Mouse (Mus musculus) hindbrain, embryonic 13.5 days (tissue): Measurements from ENCODE around the gene Heyl. TPM values are rescaled to one million over a fixed set of nuclear protein-coding genes. Genes with fewer than 3 reads are reported as not detected.

ENCODE experiments used
- ATAC-seq: fragments of 200-750 bp; cut with Nextera tagmentation; 2 replicates; pipeline ENCODE4 v1.8.0; 2017; ENCODE audit warnings: moderate TSS enrichment; ENCODE audit not compliant: low FRiP score
- H3K27ac ChIP-seq: fragments of 300-500 bp; sonication (generic); 2 replicates; pipeline ENCODE4 v1.5.1; 2015; ENCODE audit warnings: inconsistent platforms, mild to moderate bottlenecking, moderate library complexity
- H3K27me3 ChIP-seq: fragments of 300-500 bp; sonication (generic); 2 replicates; pipeline ENCODE4 v1.6.1; 2015; ENCODE audit warnings: mild to moderate bottlenecking, inconsistent platforms
- H3K36me3 ChIP-seq: fragments of 300-500 bp; sonication (generic); 2 replicates; pipeline ENCODE4 v1.6.1; 2015; ENCODE audit warnings: mild to moderate bottlenecking, inconsistent platforms
- H3K4me1 ChIP-seq: fragments of 300-500 bp; sonication (generic); replicated peaks from 2 replicates; pipeline ENCODE4 v1.6.1; 2015; ENCODE audit warnings: inconsistent platforms
- H3K4me2 ChIP-seq: fragments of 300-500 bp; sonication (generic); 2 replicates; pipeline ENCODE4 v1.6.1; 2015; ENCODE audit warnings: inconsistent platforms, mild to moderate bottlenecking, moderate library complexity
- H3K4me3 ChIP-seq: fragments of 300-500 bp; sonication (generic); 2 replicates; pipeline ENCODE4 v1.5.1; 2015; ENCODE audit warnings: mild to moderate bottlenecking, inconsistent platforms
- H3K9ac ChIP-seq: fragments of 300-500 bp; sonication (generic); 2 replicates; pipeline ENCODE4 v1.6.1; 2015; ENCODE audit warnings: mild to moderate bottlenecking, inconsistent platforms
- H3K9me3 ChIP-seq: fragments of 300-500 bp; sonication (generic); 2 replicates; pipeline ENCODE4 v1.6.1; 2016; ENCODE audit warnings: inconsistent platforms
- WGBS: fragments of 180-500 bp; shearing (Covaris S2); methylation state at CpG from one replicate; pipeline ENCODE4 v1.1.7; 2015; 5-methylcytosine and 5-hydroxymethylcytosine counted together
- polyA plus RNA-seq: library from polyadenylated mRNA; unstranded; fragments of >200 nt; fragmentation: Nextera tagmentation; extraction: Ambion mirVana; gene quantifications from 2 replicates; pipeline ENCODE4 v1.2.1, GENCODE M21; 2015

Gene Heyl
- polyA plus RNA-seq, 1 experiment from 2014 or later, result 8.0 TPM

DNA sequence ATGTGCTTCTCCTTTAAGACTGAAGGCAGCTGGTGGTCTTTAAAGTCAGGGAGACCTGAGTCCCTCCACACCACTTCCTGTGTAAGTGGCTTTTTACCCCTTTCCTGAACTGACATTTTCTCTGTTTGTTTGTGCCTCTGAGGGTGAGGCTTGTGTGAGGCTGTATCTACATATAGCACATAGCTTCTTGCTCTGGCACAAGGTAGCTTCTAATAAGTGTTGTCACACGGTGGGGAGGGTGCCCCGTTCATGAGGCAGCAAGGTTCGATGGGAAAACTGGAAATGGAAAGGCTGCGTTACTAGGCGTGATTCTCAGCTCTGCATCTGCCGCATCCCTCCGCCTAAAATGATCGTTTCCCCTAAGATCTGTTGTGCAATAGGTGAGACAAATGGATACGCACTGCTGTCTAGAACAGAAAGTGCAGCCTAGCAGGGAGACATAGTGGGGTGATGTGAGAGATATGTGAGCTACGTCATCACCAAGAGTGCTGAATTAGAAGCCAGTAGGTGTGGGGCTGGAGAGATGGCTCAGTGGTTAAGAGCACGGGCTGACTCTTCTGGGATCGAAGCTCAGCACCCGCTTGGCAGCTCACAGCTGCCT lies 3.2 kb downstream of the Heyl start:
- H3K4me3 ChIP-seq, result no peak overlapping the region
- H3K36me3 ChIP-seq, result no peaks in the 10 kb centered on the region
- H3K27me3 ChIP-seq, result peaks cover 80% of the 10 kb centered on the region
- ATAC-seq, result no peak
- 85% methylated on average over 13 of the region's 13 CpGs for whole genome bisulfite sequencing
- no peaks in the 10 kb centered on the region for H3K9me3 ChIP-seq
- H3K9ac ChIP-seq, result no peak overlapping the region
- no peak overlapping the region for H3K27ac ChIP-seq
- peaks cover 23% of the 10 kb centered on the region for H3K4me1 ChIP-seq
- H3K4me2 ChIP-seq, result no peak overlapping the region

DNA sequence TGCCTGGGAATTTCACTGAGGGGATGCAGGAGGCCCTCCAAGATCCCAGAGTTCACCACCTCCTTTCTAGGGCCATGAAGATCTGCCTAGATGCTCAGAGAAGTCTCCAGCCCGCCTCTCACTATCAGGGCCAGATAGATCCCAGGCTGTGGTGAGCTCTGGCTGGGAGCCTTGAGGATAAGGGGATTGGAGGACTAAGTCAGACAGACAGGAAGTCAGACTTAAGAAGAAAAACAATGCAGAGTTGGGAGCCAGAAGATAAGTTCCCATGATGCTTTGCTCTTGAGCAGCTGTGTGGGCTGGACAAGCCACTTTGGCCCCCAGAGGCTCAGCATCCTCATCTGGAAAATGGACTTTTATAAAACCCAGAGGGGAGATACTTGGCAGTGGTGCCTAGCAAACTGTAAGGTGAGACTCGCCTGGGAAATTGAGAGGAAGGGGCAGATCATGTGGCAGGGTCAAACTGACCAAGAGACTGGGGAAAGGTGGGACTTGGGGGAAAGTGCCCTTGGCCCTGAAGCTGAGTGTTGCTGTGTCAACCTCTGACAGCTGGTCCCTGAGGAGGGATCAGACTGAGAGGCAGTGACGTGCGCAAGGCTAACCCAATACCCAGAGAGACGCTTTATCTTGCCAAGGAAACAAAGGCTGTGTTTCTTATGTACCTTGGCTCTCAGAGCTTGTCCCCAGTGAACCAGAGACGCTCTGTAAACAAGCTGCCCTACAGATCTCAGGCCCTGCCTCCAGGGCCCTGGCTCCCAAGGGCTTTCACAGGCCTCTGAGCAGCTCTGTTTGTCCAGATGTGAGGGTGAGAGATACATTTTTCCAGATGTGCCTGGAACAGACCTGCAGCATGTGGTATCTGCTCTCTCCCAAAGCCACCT lies 4.3 kb downstream of the Heyl start:
- WGBS, result 60% methylated on average over 6 of the region's 6 CpGs
- peaks cover 69% of the 10 kb centered on the region for H3K27me3 ChIP-seq
- H3K36me3 ChIP-seq, result no peaks in the 10 kb centered on the region
- H3K4me1 ChIP-seq, result peaks cover 23% of the 10 kb centered on the region
- no peak overlapping the region for H3K4me3 ChIP-seq
- no peak overlapping the region for H3K4me2 ChIP-seq
- H3K27ac ChIP-seq, result no peak overlapping the region
- ATAC-seq, result no peak
- H3K9me3 ChIP-seq, result no peaks in the 10 kb centered on the region
- H3K9ac ChIP-seq, result no peak overlapping the region

DNA sequence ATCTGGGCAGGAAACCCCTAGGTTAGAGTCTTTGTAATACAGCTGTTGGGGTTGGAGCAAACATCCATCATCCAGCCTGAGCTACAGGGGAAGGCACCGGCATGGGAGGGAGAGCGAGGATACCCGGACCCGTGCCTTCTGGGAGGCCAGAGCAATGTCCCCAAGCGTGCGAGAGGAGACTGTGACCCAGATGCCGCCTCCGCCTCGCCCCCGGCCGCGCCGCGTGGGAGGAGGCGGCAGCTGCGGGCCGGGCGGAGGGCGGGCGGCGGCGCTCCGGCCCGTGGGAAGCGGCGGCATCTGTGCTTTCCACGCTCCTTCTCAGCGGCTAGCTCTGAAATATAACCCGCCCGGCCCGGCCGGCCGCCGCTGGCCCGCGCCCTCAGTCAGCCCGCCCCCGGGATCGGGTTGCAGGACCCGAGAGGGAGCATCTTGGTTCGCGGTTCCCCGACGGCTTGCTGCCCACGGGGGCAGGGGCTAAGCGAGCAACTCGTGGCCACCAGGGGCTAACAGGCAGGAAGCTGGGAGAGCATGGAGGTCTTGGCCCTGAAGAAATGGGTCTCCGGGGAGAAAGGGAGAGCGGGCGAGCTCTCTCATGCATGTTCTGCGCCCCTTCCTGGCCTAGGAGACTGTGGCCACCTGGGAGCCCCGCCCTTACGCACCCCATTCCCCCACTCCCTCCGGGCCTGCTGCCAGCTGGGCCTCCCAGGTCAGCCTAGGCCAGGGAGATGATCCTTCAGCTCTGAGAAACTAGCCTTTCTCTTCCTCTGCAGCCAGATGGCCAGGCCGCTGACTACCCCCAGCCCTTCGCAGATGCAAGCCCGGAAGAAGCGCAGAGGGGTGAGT lies 6.2 kb downstream of the Heyl start:
- Histone ChIP-seq H3K9ac (peak overlapping the region; percentile 61), H3K27ac (0 out of 2 replicates have a peak overlapping the region, but pooled peaks have one; percentile 19), H3K4me1 (peaks cover 16% of the 10 kb centered on the region), H3K9me3 (no peaks in the 10 kb centered on the region), H3K4me2 (peak overlapping the region; percentile 59), H3K36me3 (no peaks in the 10 kb centered on the region), H3K4me3 (peak overlapping the region; percentile 38), H3K27me3 (peaks cover 50% of the 10 kb centered on the region)
- 5% methylated on average over 56 of the region's 58 CpGs for WGBS
- ATAC-seq, result peak; percentile 70

DNA sequence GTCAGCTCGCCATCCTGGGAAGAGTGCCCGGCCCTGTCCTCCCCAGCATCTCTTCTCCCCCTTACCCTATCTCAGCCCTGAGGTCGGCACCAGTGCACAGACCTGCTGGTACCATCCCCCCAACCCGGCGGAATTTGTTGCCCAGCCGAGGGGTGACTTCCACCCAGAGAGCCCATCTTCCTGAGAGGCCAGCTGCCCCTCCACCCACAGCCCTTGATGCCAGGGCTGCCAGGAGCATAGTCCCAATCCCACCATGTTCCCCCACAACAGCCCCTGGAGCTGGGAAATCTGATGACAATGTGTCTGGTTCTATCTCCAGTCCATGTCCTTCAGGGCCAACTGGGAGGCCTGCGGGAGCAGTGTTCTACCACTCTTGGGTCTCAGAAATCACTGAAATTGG lies 12.9 kb downstream of the Heyl start:
- no peak overlapping the region for H3K4me2 ChIP-seq

DNA sequence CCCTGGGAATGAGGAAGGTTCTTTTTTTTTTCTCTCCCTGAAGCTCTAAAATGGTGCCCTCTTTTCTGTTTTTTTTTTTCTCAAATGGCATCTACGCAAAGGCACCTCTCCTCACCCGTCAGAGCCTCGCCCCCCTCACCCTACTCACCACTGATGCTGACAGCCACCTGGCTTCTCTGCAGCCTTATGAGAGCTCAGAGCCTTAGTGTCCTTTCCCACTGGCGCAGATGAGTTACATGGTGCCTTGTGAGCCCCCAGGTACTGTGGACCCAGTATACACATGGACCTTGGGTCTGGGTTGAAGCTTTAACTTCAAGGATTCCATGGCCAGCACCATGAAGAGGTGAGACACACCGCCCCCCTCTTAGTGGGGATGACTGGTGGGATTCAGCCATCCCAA lies 13.3 kb downstream of the Heyl start:
- ATAC-seq, result no peak
- Histone ChIP-seq H3K4me2 (no peak overlapping the region), H3K9ac (no peak overlapping the region), H3K27ac (no peak overlapping the region), H3K36me3 (no peaks in the 10 kb centered on the region), H3K4me3 (no peak overlapping the region), H3K4me1 (no peaks in the 10 kb centered on the region; the same call in 1 of the 2 replicates), H3K27me3 (no peaks in the 10 kb centered on the region), H3K9me3 (no peaks in the 10 kb centered on the region)
- WGBS, result 93% methylated on average over 5 of the region's 5 CpGs

More for the DNA sequence above, 12.9 kb downstream of the Heyl start:
- H3K27me3 ChIP-seq, result peaks cover 2% of the 10 kb centered on the region; the same call in 1 of the 2 replicates
- no peak overlapping the region for H3K4me3 ChIP-seq
- H3K36me3 ChIP-seq, result no peaks in the 10 kb centered on the region
- no peaks in the 10 kb centered on the region; the same call in 1 of the 2 replicates for H3K4me1 ChIP-seq
- WGBS, result 85% methylated on average over 7 of the region's 7 CpGs
- no peaks in the 10 kb centered on the region for H3K9me3 ChIP-seq
- no peak for ATAC-seq
- H3K9ac ChIP-seq, result no peak overlapping the region
- no peak overlapping the region for H3K27ac ChIP-seq

DNA sequence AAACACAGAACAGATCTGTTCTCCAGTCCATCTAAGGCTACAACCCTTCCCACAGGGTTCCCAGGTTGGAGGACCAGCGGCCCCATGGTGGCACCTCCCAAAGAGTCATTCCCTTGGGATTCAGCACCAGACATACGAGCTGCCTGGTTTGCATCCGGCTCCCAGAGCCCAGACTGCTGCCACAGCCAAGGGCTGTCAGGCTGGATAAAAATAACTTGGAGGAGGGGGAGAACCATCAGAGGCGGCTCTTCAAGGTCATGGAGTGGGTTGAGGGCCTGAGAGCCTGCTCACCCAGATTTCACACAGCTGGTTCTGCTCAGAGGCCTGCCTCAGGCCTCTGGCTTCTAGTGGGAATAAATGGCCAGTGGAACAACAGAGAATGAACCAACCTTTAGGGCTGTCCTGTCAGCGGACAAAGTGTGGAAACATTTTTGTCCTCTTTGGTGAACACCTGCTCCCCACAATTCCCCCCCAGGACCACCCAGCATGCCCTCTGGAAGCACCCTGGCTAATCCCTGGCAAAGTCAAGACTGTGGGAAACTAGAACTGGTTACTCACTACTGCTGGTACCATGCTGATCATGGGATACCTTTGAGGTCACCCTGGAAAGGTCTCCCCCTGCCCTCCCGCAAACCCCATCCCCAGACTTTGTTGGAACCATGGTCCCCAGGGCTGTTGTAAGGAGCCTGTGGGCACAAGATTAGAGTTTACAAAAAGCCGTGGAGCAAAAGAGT lies 14.0 kb downstream of the Heyl start:
- H3K27me3 ChIP-seq, result no peaks in the 10 kb centered on the region
- H3K27ac ChIP-seq, result no peak overlapping the region
- H3K9ac ChIP-seq, result no peak overlapping the region
- H3K4me1 ChIP-seq, result peaks cover 5% of the 10 kb centered on the region
- no peak overlapping the region for H3K4me3 ChIP-seq
- no peaks in the 10 kb centered on the region for H3K9me3 ChIP-seq
- 67% methylated on average over 7 of the region's 7 CpGs for WGBS
- no peaks in the 10 kb centered on the region for H3K36me3 ChIP-seq
- ATAC-seq, result no peak
- H3K4me2 ChIP-seq, result no peak overlapping the region

DNA sequence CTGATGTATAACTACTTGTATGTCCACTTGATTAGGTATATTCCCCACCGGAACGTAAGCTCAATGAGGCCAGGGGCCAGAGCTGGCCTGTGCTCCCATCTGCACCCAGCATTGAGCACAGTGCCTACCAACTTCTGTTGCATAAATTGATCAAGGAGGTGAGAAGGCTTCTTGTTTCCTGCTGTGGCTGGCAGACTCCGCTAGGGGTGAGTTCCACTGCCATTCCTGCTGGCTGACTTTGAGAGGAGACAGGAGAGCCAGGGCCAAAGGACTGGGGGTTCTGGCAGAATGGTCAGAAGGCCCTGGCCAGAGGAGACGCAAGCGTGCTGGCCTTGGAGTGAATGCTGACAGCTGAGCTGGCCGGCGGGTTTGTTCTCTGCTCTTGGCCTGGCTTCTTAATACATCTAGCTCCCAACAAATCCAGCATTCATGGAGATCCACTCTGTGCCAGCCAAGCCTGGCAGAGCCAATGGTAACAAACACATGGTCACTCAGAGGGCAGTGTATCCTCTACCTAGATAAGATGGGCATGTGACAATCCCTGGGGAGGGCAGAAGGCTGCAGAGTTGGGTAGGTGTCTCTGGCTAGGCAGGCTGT lies 15.7 kb downstream of the Heyl start:
- Histone ChIP-seq H3K4me1 (peaks cover 11% of the 10 kb centered on the region), H3K36me3 (no peaks in the 10 kb centered on the region), H3K4me3 (no peak overlapping the region), H3K4me2 (no peak overlapping the region), H3K9ac (no peak overlapping the region), H3K27me3 (no peaks in the 10 kb centered on the region), H3K27ac (no peak overlapping the region), H3K9me3 (no peaks in the 10 kb centered on the region)
- ATAC-seq, result no peak
- WGBS, result 76% methylated on average over 7 of the region's 7 CpGs

DNA sequence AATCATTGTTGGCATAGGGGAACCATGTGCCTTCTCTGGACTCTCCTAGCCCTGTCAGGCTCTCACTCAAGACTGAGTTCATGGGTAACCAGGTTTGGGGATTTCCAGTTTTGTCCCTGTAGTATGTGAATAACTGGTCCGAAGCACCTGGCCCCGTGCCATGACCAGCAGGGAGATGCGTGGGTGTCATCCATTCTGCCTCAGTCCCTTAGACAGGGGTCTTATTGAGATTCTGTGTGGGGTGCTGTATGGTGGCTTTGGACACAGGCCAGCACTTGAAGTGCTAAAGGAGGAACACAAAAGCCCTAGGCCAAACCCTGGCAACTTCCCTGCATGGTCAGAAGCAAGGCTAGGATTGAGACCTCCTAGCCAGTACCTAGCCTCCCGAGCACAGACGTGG lies 18.9 kb downstream of the Heyl start:
- Histone ChIP-seq H3K4me2 (no peak overlapping the region), H3K9me3 (no peaks in the 10 kb centered on the region), H3K27ac (no peak overlapping the region), H3K4me1 (peaks cover 11% of the 10 kb centered on the region; the same call in 1 of the 2 replicates), H3K36me3 (no peaks in the 10 kb centered on the region), H3K4me3 (no peak overlapping the region), H3K9ac (no peak overlapping the region), H3K27me3 (no peaks in the 10 kb centered on the region)
- ATAC-seq, result no peak
- WGBS, result 80% methylated on average over 5 of the region's 5 CpGs

DNA sequence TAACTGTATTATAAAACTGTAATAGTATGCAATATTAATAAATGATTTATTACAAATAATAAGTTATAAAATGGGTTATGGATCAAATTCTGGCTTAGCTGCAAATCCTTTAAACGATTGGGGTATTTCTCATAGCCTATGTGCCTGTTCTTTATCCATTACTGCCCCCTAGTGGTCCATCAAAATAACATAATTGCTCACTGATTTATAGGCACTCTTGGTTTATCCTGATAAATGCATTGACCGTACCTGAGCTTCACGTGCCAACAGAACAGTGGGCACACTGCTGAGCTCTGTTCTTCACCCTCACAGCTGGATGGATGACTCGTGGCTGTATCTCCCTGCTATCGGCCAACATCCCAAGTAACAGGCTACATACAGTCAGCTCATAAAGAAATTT lies 21.3 kb downstream of the Heyl start:
- no peak overlapping the region for H3K4me2 ChIP-seq
- H3K9me3 ChIP-seq, result no peaks in the 10 kb centered on the region
- peak; percentile 63; the same call in 1 of the 2 replicates for ATAC-seq
- H3K4me1 ChIP-seq, result peaks cover 11% of the 10 kb centered on the region; the same call in 1 of the 2 replicates
- H3K27me3 ChIP-seq, result no peaks in the 10 kb centered on the region
- 22% methylated on average over 5 of the region's 5 CpGs for WGBS
- no peaks in the 10 kb centered on the region for H3K36me3 ChIP-seq
- no peak overlapping the region for H3K27ac ChIP-seq
- no peak overlapping the region for H3K4me3 ChIP-seq
- no peak overlapping the region for H3K9ac ChIP-seq

DNA sequence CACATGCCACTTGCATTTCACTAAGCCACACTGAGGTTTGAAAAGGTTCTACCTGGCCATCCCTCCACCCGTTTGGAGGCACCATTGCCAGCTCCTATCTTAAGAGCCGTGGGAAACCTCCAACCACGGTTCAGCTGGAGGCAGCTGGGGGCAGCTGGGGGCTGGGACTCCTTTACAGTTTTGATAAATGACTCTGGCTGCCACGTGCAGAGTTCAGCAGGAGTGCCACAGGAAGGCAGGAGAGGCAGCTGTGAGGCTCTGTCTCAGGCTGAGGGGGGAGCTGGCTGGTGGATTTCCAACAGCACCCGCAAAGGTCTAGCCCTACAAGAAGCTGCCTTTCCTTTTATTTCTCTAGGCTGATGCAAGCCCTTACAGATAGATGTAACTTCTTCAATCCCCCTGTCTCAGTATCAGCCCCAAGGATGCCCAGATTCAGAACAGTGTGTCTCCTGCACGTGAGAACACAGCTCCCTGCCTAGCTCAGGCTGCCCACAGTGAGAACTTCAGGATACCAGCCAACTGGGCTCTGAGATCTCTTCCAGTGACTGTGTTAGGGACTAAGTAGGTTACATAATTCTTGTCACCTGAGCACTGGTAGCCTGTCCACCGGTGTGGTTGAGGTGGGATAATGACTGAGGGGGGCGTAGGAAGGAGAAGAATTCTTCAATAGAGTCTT lies 26.9 kb downstream of the Heyl start:
- WGBS, result 34% methylated on average over 8 of the region's 8 CpGs

More for the DNA sequence above, 26.9 kb downstream of the Heyl start:
- Histone ChIP-seq H3K36me3 (no peaks in the 10 kb centered on the region), H3K4me1 (peaks cover 11% of the 10 kb centered on the region), H3K9ac (no peak overlapping the region), H3K9me3 (no peaks in the 10 kb centered on the region), H3K27me3 (no peaks in the 10 kb centered on the region), H3K4me2 (no peak overlapping the region), H3K4me3 (no peak overlapping the region), H3K27ac (no peak overlapping the region)
- no peak for ATAC-seq
